Mouse (Mus musculus) neural tube, embryonic 14.5 days (tissue): ENCODE measurements at regions not wholly inside any gene's neighbourhood (a gene's known extent, or its start where the extent isn't known, plus 50 kb on each side); places are given as distances from the start of the nearest gene placed in this dataset.

Experiments used
- ATAC-seq: fragments of 200-750 bp; cut with Nextera tagmentation; 2 replicates; pipeline ENCODE4 v1.8.0; 2017; ENCODE audit warnings: low read depth, mild to moderate bottlenecking, moderate TSS enrichment, moderate library complexity
- H3K27ac ChIP-seq: fragments of 300-500 bp; sonication (generic); 2 replicates; pipeline ENCODE4 v1.5.1; 2014; ENCODE audit warnings: low read depth, mild to moderate bottlenecking, control low read depth, low read length, moderate library complexity, mixed read lengths
- H3K27me3 ChIP-seq: fragments of 300-500 bp; sonication (generic); 2 replicates; pipeline ENCODE4 v1.6.1; 2014; ENCODE audit warnings: low read length; ENCODE audit not compliant: control insufficient read depth, insufficient read depth
- H3K36me3 ChIP-seq: fragments of 300-500 bp; sonication (generic); 2 replicates; pipeline ENCODE4 v1.6.1; 2014; ENCODE audit warnings: low read length, mixed read lengths; ENCODE audit not compliant: control insufficient read depth, insufficient read depth
- H3K4me1 ChIP-seq: fragments of 300-500 bp; sonication (generic); 2 replicates; pipeline ENCODE4 v1.6.1; 2014; ENCODE audit warnings: low read length; ENCODE audit not compliant: control insufficient read depth, insufficient read depth
- H3K4me2 ChIP-seq: fragments of 300-500 bp; sonication (generic); 2 replicates; pipeline ENCODE4 v1.6.1; 2014; ENCODE audit warnings: mild to moderate bottlenecking, low read depth, low read length, control low read depth
- H3K4me3 ChIP-seq: fragments of 300-500 bp; sonication (generic); 2 replicates; pipeline ENCODE4 v1.5.1; 2014; ENCODE audit warnings: low read depth, low read length, control low read depth, mixed read lengths
- H3K9ac ChIP-seq: fragments of 300-500 bp; sonication (generic); replicated peaks from 2 replicates; pipeline ENCODE4 v1.6.1; 2014; ENCODE audit warnings: low read depth, mild to moderate bottlenecking, control low read depth, low read length, mixed read lengths
- H3K9me3 ChIP-seq: fragments of 300-500 bp; sonication (generic); 2 replicates; pipeline ENCODE4 v1.6.1; 2016; ENCODE audit warnings: low read length; ENCODE audit not compliant: control insufficient read depth
- WGBS: fragments of 180-500 bp; shearing (Covaris S2); extraction: QIAGEN DNeasy Blood & Tissue Kit; methylation state at CpG from one replicate; pipeline ENCODE4 v1.1.7; 2014; 5-methylcytosine and 5-hydroxymethylcytosine counted together

GRCm38 (mm10) chr12:56472856-56473647 lies 63.7 kb downstream of the Nkx2-1 start:
- H3K27me3 ChIP-seq, result peaks cover 64% of the 10 kb centered on the region
- no peak overlapping the region for H3K9ac ChIP-seq
- H3K36me3 ChIP-seq, result no peaks in the 10 kb centered on the region
- no peak overlapping the region for H3K4me2 ChIP-seq
- no peaks in the 10 kb centered on the region for H3K4me1 ChIP-seq
- no peak for ATAC-seq
- no peak overlapping the region for H3K27ac ChIP-seq
- H3K4me3 ChIP-seq, result no peak overlapping the region
- 21% methylated on average over 10 of the region's 10 CpGs for WGBS
- H3K9me3 ChIP-seq, result no peaks in the 10 kb centered on the region

- Histone ChIP-seq H3K9ac (no peak overlapping the region), H3K36me3 (no peaks in the 10 kb centered on the region), H3K4me1 (no peaks in the 10 kb centered on the region), H3K27ac (no peak overlapping the region), H3K4me2 (no peak overlapping the region), H3K4me3 (no peak overlapping the region), H3K9me3 (no peaks in the 10 kb centered on the region), H3K27me3 (peaks cover 71% of the 10 kb centered on the region)
- no peak for ATAC-seq
- 57% methylated on average over 10 of the region's 10 CpGs for WGBS
Measured at GRCm38 (mm10) chr12:56470932-56471500, 65.7 kb downstream of the Nkx2-1 start.

DNA sequence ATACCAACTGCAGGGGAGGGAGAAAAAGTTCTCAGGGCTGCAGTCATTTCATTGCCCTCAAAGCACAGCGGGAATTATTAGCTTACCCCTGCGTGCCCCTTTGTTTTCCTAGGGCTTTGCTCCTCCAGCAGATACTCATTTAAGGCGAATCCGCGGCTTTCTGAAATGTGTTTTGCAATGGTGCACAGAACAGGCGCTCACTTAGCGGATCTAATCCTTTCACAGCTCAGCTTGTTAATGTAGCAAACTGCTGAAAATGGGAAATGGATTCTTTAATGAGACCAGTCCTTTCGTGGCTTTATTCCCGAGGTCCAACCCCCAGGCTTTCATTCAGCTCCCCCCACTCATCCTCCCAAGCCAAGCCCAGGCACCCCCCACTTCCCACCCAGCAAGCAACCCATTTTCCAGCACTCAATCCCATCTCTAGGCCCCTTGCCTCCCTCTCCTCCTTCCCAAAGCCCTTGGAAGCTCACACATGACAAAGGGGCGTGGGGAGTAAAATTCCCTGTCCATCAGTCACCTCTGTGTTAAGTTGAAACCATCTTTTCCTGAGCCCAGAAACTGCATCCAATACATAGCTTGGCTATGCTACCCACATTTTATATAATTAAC lies 77.1 kb downstream of the Nkx2-1 start:
- Histone ChIP-seq H3K27ac (no peak overlapping the region), H3K4me3 (no peak overlapping the region), H3K36me3 (no peaks in the 10 kb centered on the region), H3K27me3 (peaks cover 76% of the 10 kb centered on the region), H3K4me1 (no peaks in the 10 kb centered on the region), H3K4me2 (no peak overlapping the region; the same call in 1 of the 2 replicates), H3K9me3 (no peaks in the 10 kb centered on the region), H3K9ac (no peak overlapping the region)
- ATAC-seq, result no peak
- WGBS, result 4% methylated on average over 10 of the region's 10 CpGs

DNA sequence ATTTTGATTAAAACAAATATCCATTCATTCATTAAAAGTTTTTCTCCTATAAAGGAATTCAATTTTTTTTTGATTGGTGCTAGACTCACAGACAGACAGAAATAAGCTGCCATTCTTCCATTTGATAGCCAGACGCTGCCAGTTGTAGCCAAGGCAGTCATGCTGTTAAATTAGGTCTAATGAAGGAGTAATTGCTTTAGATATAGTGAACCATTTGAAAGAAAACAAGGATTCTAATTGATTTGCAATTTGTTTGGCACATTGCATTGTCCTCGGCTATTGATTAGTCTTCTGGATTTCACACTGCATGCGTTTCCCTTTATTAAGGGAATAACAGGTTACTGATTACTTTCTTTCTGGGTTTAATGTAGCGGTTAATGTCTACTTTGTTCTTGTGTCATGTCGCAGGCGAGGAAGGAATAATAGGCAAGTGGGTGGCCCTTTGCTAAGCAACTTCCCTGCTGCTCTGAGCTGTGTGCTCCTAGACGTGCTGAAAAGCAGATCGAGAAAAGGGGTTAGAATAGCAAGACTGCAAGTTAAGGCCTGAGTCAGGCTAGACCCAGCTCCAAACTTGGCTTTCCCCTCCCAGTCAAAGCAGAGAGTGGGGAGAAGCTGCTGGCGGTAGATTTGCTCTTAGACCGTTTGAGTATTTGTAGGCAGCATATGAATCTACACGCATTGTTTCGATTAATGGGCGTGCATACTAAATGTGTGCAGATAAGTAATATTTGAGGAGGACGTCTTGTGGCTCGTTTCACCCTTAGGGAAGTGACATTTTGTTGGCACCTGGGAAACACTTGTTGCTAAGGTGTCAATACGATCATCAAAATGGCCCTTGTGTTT lies 77.8 kb downstream of the Nkx2-1 start:
- ATAC-seq, result peak; percentile 72
- H3K9me3 ChIP-seq, result no peaks in the 10 kb centered on the region
- H3K4me2 ChIP-seq, result no peak overlapping the region; the same call in 1 of the 2 replicates
- 4% methylated on average over 16 of the region's 16 CpGs for WGBS
- H3K9ac ChIP-seq, result no peak overlapping the region
- H3K4me3 ChIP-seq, result no peak overlapping the region
- no peak overlapping the region for H3K27ac ChIP-seq
- H3K27me3 ChIP-seq, result peaks cover 78% of the 10 kb centered on the region
- no peaks in the 10 kb centered on the region for H3K4me1 ChIP-seq
- no peaks in the 10 kb centered on the region for H3K36me3 ChIP-seq

DNA sequence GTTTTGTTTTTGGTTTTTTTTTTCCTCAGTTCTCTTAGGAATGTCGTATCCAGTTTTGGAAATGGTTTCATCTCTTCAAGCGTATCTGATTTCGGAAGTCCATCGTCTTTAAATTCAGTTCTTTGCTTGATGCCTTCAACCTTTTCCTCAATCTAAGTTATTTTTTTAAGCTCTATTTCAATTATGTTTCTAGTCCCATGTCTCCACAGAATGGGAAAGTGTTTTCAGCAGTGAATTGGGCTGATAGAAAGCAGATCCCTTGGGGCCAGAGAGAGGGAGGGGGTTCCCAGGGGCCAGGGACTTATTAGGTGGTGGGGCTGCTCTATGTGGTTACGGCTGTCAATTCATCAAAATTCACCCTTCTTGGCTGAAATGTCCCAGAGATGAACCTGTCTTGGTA lies 78.8 kb downstream of the Nkx2-1 start:
- no peak for ATAC-seq
- Histone ChIP-seq H3K27me3 (peaks cover 81% of the 10 kb centered on the region), H3K4me1 (no peaks in the 10 kb centered on the region), H3K9me3 (no peaks in the 10 kb centered on the region), H3K4me3 (no peak overlapping the region), H3K27ac (no peak overlapping the region), H3K36me3 (no peaks in the 10 kb centered on the region), H3K4me2 (no peak overlapping the region), H3K9ac (no peak overlapping the region)
- WGBS, result 47% methylated on average over 5 of the region's 5 CpGs

GRCm38 (mm10) chr12:56457356-56457755 lies 79.4 kb downstream of the Nkx2-1 start:
- Histone ChIP-seq H3K9me3 (no peaks in the 10 kb centered on the region), H3K4me3 (no peak overlapping the region), H3K36me3 (no peaks in the 10 kb centered on the region), H3K27me3 (peaks cover 81% of the 10 kb centered on the region), H3K4me2 (no peak overlapping the region), H3K9ac (no peak overlapping the region), H3K4me1 (no peaks in the 10 kb centered on the region), H3K27ac (no peak overlapping the region)
- 3% methylated on average over 2 of the region's 2 CpGs for WGBS
- no peak for ATAC-seq

DNA sequence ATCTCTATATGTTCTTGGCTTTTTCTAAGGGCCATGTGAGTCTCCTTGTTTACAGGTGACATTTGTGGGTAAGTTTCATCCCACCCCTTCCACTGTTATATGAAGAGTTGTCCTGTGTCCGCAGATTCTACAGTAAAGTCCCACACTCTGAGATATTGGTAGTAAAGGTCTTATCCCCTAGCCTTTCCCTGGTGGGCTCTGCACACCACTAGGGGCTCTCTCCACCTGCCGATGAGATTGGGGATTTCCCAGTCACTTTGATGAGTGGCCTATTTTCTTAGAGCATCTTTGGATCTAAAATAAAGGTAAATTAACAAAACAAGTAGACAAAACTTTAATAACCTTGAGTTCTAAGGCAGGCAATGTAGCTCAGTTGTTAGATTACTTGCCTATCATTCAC lies 86.4 kb downstream of the Nkx2-1 start:
- peaks cover 89% of the 10 kb centered on the region for H3K27me3 ChIP-seq
- 66% methylated on average over 2 of the region's 2 CpGs for WGBS
- no peak for ATAC-seq

DNA sequence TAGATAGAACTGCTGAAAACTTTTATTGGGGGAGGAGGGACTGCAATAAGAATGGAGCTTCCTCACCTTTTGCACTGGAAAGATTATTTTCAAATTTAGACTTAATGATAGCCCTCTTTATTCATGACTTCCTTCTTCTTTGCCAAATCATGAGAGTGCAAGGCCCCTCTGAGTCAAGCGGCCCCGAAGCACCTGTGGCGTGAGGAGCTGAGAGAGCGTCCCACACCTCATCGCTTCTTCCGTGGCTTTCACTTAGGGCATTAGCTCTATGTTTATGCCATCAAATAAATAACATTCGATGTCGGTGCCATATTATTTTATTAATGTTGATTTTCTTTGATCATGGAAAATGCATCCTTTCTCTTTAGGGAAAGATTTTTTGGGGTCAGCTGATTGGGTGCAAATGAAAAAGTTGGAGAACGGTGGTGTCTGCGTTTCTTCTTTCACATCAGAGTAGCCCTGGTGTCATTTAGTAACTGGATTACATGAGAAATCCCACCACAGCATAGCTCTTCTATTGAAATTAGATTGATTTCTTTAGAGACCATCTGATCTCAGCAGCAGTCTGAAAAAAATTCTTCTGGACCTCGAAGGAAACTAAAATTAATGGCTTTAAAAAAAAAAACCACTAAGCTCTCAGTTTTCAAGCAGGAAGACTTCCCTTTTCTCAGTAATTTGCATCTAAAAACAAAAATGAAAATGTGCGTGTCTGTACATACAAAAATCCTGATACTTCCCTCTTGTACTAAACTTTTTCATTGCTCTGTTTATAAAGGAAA lies 87.7 kb downstream of the Nkx2-1 start:
- H3K9me3 ChIP-seq, result no peaks in the 10 kb centered on the region
- WGBS, result 84% methylated on average over 12 of the region's 12 CpGs
- no peak overlapping the region for H3K27ac ChIP-seq
- H3K36me3 ChIP-seq, result no peaks in the 10 kb centered on the region
- H3K27me3 ChIP-seq, result peaks cover 82% of the 10 kb centered on the region
- no peak overlapping the region for H3K4me2 ChIP-seq
- no peak for ATAC-seq
- no peaks in the 10 kb centered on the region for H3K4me1 ChIP-seq
- H3K4me3 ChIP-seq, result no peak overlapping the region
- H3K9ac ChIP-seq, result no peak overlapping the region

More for the DNA sequence above, 86.4 kb downstream of the Nkx2-1 start:
- Histone ChIP-seq H3K9ac (no peak overlapping the region), H3K36me3 (no peaks in the 10 kb centered on the region), H3K4me1 (no peaks in the 10 kb centered on the region), H3K27ac (no peak overlapping the region), H3K4me2 (no peak overlapping the region), H3K9me3 (no peaks in the 10 kb centered on the region), H3K4me3 (no peak overlapping the region)
